Mouse (Mus musculus): ENCODE results near the gene Orm1. TPM values are rescaled to one million over a fixed set of nuclear protein-coding genes. Genes with fewer than 3 reads are reported as not detected.

Gene Orm1
- total and polyA plus RNA-seq, 3 experiments = not detected

DNA sequence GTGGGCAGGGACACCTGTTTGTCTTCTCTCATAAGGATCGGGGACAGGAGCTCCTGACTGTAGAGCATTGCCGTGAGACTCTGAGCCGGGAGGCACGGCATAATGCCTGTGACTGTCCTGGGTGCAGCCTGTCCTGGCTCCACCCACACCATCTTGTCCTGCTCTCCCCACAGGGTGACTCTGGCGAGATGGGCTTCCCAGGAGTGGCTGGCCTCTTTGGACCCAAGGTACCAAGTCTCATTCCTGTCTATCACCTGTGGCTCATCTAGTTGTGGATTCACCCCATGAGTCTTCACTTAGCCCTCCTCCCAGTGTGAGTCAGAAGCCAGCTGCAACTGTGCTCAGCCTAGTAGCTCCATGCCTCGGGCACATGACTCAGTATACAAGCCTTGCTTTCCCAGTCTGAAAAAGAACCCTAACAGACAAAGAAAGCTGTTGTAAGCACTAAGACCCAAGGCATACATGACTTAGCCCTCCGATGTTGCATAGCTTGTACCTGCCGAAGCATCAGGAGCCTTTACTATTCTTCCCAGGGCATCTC lies 21.0 kb upstream of the Orm1 start:
- TF ChIP-seq BHLHE40 (IDR thresholded peaks at IDR 0.05; ENCODE audit: low read depth, low read length) (no peak), IRF4 (IDR thresholded peaks at IDR 0.05; ENCODE audit: low read depth, low read length) (no peak), ZKSCAN1 (IDR thresholded peaks at IDR 0.05; ENCODE audit: borderline replicate concordance, low read depth, low read length) (no peak), TBP (conservative IDR thresholded peaks at IDR 0.05; ENCODE audit: low read depth, low read length) (no peak)
- H3K4me3 ChIP-seq (replicated peaks in 1 of 3; ENCODE audit: low read depth in 2 of 3, low read length in 2 of 3, poor library complexity in 1 of 3) = no peak overlapping the region
- peaks cover 3 to 11% of the 10 kb centered on the region in 2 experiments; a peak in 3 of 4 replicates for H3K4me1 ChIP-seq (ENCODE audit: control insufficient read depth in 1 of 2, insufficient read depth in 2 of 2)
- no peak overlapping the region for H3K9ac ChIP-seq (ENCODE audit: insufficient read depth, low read depth)
- DNase-seq (ENCODE audit: extremely low read depth) = no peak
- dilution Hi-C loops (cut with MboI; ENCODE audit: extremely low pct_ligation_motif_present, extremely low pct_unique_long_range_greater_than_20kb, low sequenced_read_pairs) = no loop called here
- no peaks in the 10 kb centered on the region for H3K79me2 ChIP-seq (replicated peaks; ENCODE audit: control insufficient read depth, extremely low read depth, insufficient read depth, poor library complexity, severe bottlenecking)
- in situ Hi-C loops (cut with MboI; ENCODE audit: low pct_ligation_motif_present, low pct_unique_long_range_greater_than_20kb, low sequenced_read_pairs) = no loop called here
- H3K36me3 ChIP-seq (replicated peaks in 1 of 2; ENCODE audit: control insufficient read depth in 1 of 2, insufficient read depth in 1 of 2, low read length in 1 of 2) = no peaks in the 10 kb centered on the region
- H3K9me3 ChIP-seq (replicated peaks; ENCODE audit: low read length) = peaks cover 7% of the 10 kb centered on the region
- H3K27me3 ChIP-seq (replicated peaks) = peaks cover 76% of the 10 kb centered on the region
- no peak overlapping the region for H3K4me2 ChIP-seq (ENCODE audit: insufficient read depth, low read depth, poor library complexity, severe bottlenecking)
- H3K27ac ChIP-seq (ENCODE audit: insufficient read depth, low read depth) = no peak overlapping the region

DNA sequence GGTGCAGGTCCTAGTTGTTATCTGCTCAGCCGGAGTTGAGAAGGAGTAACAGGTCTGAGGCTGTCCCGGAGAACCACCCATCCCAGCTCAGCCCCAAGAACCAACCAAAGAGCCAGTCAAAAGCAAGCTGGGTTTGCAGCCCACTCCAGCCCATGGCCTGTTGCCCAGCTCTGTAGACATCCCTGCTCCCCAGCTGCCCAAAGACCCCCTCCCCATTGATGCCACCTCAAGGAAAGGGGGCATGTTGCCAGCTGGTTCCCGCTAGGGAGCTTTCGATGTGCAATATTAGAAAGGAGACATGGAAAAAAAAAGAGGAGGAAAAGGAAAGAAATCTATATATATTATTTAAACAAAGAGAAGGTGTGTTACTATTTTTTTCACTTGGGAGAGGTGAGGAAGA lies 11.0 kb upstream of the Orm1 start:
- Histone ChIP-seq H3K36me3 (replicated peaks in 1 of 2; ENCODE audit: control insufficient read depth in 1 of 2, insufficient read depth in 1 of 2, low read length in 1 of 2) (no peaks in the 10 kb centered on the region), H3K9ac (ENCODE audit: insufficient read depth, low read depth) (no peak overlapping the region), H3K4me2 (ENCODE audit: insufficient read depth, low read depth, poor library complexity, severe bottlenecking) (no peak overlapping the region), H3K27me3 (replicated peaks) (peaks cover 54% of the 10 kb centered on the region), H3K79me2 (replicated peaks; ENCODE audit: control insufficient read depth, extremely low read depth, insufficient read depth, poor library complexity, severe bottlenecking) (no peaks in the 10 kb centered on the region), H3K9me3 (replicated peaks; ENCODE audit: low read length) (no peaks in the 10 kb centered on the region), H3K27ac (ENCODE audit: insufficient read depth, low read depth) (no peak overlapping the region), H3K4me1 (ENCODE audit: control insufficient read depth in 1 of 2, insufficient read depth in 2 of 2) (no peaks in the 10 kb centered on the region), H3K4me3 (replicated peaks in 1 of 3; ENCODE audit: low read depth in 2 of 3, low read length in 2 of 3, poor library complexity in 1 of 3) (no peak overlapping the region)
- no peak for DNase-seq (ENCODE audit: extremely low read depth)
- dilution Hi-C loops (cut with MboI; ENCODE audit: extremely low pct_ligation_motif_present, extremely low pct_unique_long_range_greater_than_20kb, low sequenced_read_pairs) = no loop called here
- in situ Hi-C loops (cut with MboI; ENCODE audit: low pct_ligation_motif_present, low pct_unique_long_range_greater_than_20kb, low sequenced_read_pairs) = no loop called here
- no peak for TF ChIP-seq POLR2A (IDR thresholded peaks at IDR 0.05; ENCODE audit: low read depth, low read length)
- TF ChIP-seq NRF1 (IDR thresholded peaks at IDR 0.05; ENCODE audit: low read depth, low read length) = no peak

DNA sequence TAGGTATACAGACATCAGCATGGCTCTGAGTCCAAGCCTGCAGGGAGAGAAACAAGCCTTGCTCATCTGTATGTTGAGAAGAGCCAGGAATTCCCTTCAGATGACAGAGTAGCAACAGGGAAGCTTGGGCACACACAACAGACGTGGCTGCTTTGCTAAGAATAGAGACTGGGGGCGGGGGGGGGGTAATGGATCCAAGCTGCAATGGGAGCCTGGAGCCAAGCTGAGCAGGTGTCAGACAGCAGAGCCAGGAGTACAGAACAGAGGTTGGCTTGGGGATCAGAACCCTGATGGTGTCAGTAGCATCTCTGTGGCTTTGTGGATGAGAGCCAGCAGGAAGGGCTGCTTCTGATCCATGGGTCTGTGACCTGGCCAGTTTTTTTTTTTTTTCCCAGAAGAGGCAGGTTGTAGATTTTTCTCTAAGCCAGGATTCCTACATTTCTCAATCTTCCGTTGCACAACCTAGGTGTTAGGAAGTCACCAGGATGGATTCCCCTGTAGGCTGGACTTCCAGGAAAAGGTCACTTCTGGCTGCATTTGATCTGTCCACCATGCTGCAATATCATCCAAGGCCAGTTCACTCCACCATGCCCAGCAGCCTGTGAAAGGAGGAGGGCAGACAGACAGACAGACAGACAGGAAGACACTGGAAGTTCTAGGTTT lies 5.8 kb upstream of the Orm1 start:
- Histone ChIP-seq H3K36me3 (replicated peaks in 1 of 2; ENCODE audit: control insufficient read depth in 1 of 2, insufficient read depth in 1 of 2, low read length in 1 of 2) (no peaks in the 10 kb centered on the region), H3K79me2 (replicated peaks; ENCODE audit: control insufficient read depth, extremely low read depth, insufficient read depth, poor library complexity, severe bottlenecking) (no peaks in the 10 kb centered on the region), H3K4me2 (ENCODE audit: insufficient read depth, low read depth, poor library complexity, severe bottlenecking) (no peak overlapping the region), H3K27me3 (replicated peaks) (peaks cover 16% of the 10 kb centered on the region), H3K9ac (ENCODE audit: insufficient read depth, low read depth) (no peak overlapping the region), H3K9me3 (replicated peaks; ENCODE audit: low read length) (no peaks in the 10 kb centered on the region), H3K27ac (ENCODE audit: insufficient read depth, low read depth) (no peak overlapping the region), H3K4me3 (replicated peaks in 1 of 3; ENCODE audit: low read depth in 2 of 3, low read length in 2 of 3, poor library complexity in 1 of 3) (no peak overlapping the region), H3K4me1 (ENCODE audit: control insufficient read depth in 1 of 2, insufficient read depth in 2 of 2) (peaks cover 9 to 21% of the 10 kb centered on the region in 2 experiments)
- in situ Hi-C loops (cut with MboI; ENCODE audit: low pct_ligation_motif_present, low pct_unique_long_range_greater_than_20kb, low sequenced_read_pairs) (no loop called here), dilution Hi-C loops (cut with MboI; ENCODE audit: extremely low pct_ligation_motif_present, extremely low pct_unique_long_range_greater_than_20kb, low sequenced_read_pairs) (no loop called here)
- no peak for DNase-seq (ENCODE audit: extremely low read depth)
- TF ChIP-seq CHD1 (IDR thresholded peaks at IDR 0.05; ENCODE audit: low read depth, low read length) (no peak), HCFC1 (IDR thresholded peaks at IDR 0.05; ENCODE audit: low read depth, low read length) (no peak), PAX5 (IDR thresholded peaks at IDR 0.05; ENCODE audit: low read length) (no peak), MAX (IDR thresholded peaks at IDR 0.05; ENCODE audit: low read length) (no peak), GABPA (IDR thresholded peaks at IDR 0.05; ENCODE audit: insufficient replicate concordance, low read depth, low read length) (no peak), UBTF (IDR thresholded peaks at IDR 0.05; ENCODE audit: low read depth, low read length) (no peak), USF2 (conservative IDR thresholded peaks at IDR 0.05; ENCODE audit: low read depth, low read length) (no peak), TBP (conservative IDR thresholded peaks at IDR 0.05; ENCODE audit: low read depth, low read length) (no peak), MYC (IDR thresholded peaks at IDR 0.05; ENCODE audit: low read depth, low read length) (no peak), NRF1 (IDR thresholded peaks at IDR 0.05; ENCODE audit: low read depth, low read length) (no peak), KAT2A (IDR thresholded peaks at IDR 0.05; ENCODE audit: insufficient replicate concordance, low read length) (no peak)

Data from CH12.LX (cell line).